Mouse (Mus musculus) forebrain, embryonic 16.5 days (tissue): ENCODE data around the gene Lmo4. TPM values are rescaled to one million over a fixed set of nuclear protein-coding genes. Genes with fewer than 3 reads are reported as not detected.

Experiments used
- ATAC-seq: fragments of 200-750 bp; cut with Nextera tagmentation; 2 replicates; pipeline ENCODE4 v1.8.0; 2017; ENCODE audit warnings: mild to moderate bottlenecking, moderate library complexity
- H3K27ac ChIP-seq: fragments of 300-500 bp; sonication (generic); 2 replicates; pipeline ENCODE4 v1.5.1; 2014; ENCODE audit warnings: low read length, control low read depth
- H3K27me3 ChIP-seq: fragments of 300-500 bp; sonication (generic); replicated peaks from 2 replicates; pipeline ENCODE4 v1.6.1; 2014; ENCODE audit warnings: low read length; ENCODE audit not compliant: control insufficient read depth, insufficient read depth
- H3K36me3 ChIP-seq: fragments of 300-500 bp; sonication (generic); 2 replicates; pipeline ENCODE4 v1.6.1; 2014; ENCODE audit not compliant: control insufficient read depth, insufficient read depth
- H3K4me1 ChIP-seq: fragments of 300-500 bp; sonication (generic); replicated peaks from 2 replicates; pipeline ENCODE4 v1.6.1; 2014; ENCODE audit warnings: low read length; ENCODE audit not compliant: control insufficient read depth, insufficient read depth
- H3K4me2 ChIP-seq: fragments of 300-500 bp; sonication (generic); 2 replicates; pipeline ENCODE4 v1.6.1; 2014; ENCODE audit warnings: mild to moderate bottlenecking, low read length, control low read depth
- H3K4me3 ChIP-seq: fragments of 300-500 bp; sonication (generic); replicated peaks from 2 replicates; pipeline ENCODE4 v1.5.1; 2014; ENCODE audit warnings: mild to moderate bottlenecking, low read length, control low read depth
- H3K9ac ChIP-seq: fragments of 300-500 bp; sonication (generic); replicated peaks from 2 replicates; pipeline ENCODE4 v1.6.1; 2014; ENCODE audit warnings: low read depth, low read length, control low read depth
- H3K9me3 ChIP-seq: fragments of 300-500 bp; sonication (generic); 2 replicates; pipeline ENCODE4 v1.6.1; 2016; ENCODE audit warnings: low read length; ENCODE audit not compliant: control insufficient read depth
- WGBS: fragments of 180-500 bp; shearing (Covaris S2); extraction: QIAGEN DNeasy Blood & Tissue Kit; methylation state at CpG from one replicate; pipeline ENCODE4 v1.1.7; 2014; 5-methylcytosine and 5-hydroxymethylcytosine counted together
- polyA plus RNA-seq: library from polyadenylated mRNA; unstranded; fragments of >200 nt; fragmentation: Nextera tagmentation; extraction: Ambion mirVana; gene quantifications from 2 replicates; pipeline ENCODE4 v1.2.1, GENCODE M21; 2015

Gene Lmo4
- polyA plus RNA-seq, 1 experiment from 2014 or later = 186 TPM

GRCm38 (mm10) chr3:144231419-144231818, 26.4 kb upstream of the Lmo4 start:
- 89% methylated on average over 7 of the region's 7 CpGs for WGBS
- no peaks in the 10 kb centered on the region for H3K27me3 ChIP-seq
- H3K27ac ChIP-seq = no peak overlapping the region
- no peak overlapping the region for H3K4me2 ChIP-seq
- ATAC-seq = no peak
- H3K36me3 ChIP-seq = no peaks in the 10 kb centered on the region
- H3K4me1 ChIP-seq = no peaks in the 10 kb centered on the region
- no peak overlapping the region for H3K9ac ChIP-seq
- H3K4me3 ChIP-seq = no peak overlapping the region
- H3K9me3 ChIP-seq = no peaks in the 10 kb centered on the region

DNA sequence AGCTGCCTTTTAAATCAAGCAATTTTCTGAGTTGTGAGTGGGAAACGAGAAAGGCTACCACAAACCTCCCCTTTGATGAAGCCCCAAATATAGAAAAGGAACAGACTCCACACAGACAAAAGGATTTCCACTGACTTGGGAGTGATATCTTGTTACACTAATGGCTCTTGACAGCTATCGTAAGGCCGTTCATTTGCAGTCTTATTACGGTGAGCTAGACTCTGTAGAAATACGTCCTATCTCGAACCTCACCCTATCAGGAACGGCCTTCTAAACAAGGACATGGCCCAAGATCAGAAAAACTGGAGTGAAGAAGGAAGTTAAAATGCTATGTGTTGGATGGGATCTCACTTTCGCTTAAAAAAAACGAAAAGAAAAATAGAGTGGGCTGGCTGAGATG, 25.0 kb upstream of the Lmo4 start:
- Histone ChIP-seq H3K27ac (no peak overlapping the region), H3K9ac (no peak overlapping the region), H3K4me3 (no peak overlapping the region), H3K9me3 (no peaks in the 10 kb centered on the region), H3K4me2 (no peak overlapping the region), H3K4me1 (no peaks in the 10 kb centered on the region), H3K27me3 (peaks cover 3% of the 10 kb centered on the region), H3K36me3 (no peaks in the 10 kb centered on the region)
- ATAC-seq = no peak
- WGBS = 84% methylated on average over 9 of the region's 9 CpGs

- Histone ChIP-seq H3K27me3 (peaks cover 5% of the 10 kb centered on the region), H3K36me3 (no peaks in the 10 kb centered on the region), H3K27ac (no peak overlapping the region), H3K9ac (no peak overlapping the region), H3K4me1 (no peaks in the 10 kb centered on the region; the same call in 1 of the 2 replicates), H3K4me3 (no peak overlapping the region), H3K4me2 (no peak overlapping the region), H3K9me3 (no peaks in the 10 kb centered on the region)
- 66% methylated on average over 7 of the region's 7 CpGs for WGBS
- ATAC-seq = no peak
Observed at GRCm38 (mm10) chr3:144229312-144229711, 24.3 kb upstream of the Lmo4 start.

DNA sequence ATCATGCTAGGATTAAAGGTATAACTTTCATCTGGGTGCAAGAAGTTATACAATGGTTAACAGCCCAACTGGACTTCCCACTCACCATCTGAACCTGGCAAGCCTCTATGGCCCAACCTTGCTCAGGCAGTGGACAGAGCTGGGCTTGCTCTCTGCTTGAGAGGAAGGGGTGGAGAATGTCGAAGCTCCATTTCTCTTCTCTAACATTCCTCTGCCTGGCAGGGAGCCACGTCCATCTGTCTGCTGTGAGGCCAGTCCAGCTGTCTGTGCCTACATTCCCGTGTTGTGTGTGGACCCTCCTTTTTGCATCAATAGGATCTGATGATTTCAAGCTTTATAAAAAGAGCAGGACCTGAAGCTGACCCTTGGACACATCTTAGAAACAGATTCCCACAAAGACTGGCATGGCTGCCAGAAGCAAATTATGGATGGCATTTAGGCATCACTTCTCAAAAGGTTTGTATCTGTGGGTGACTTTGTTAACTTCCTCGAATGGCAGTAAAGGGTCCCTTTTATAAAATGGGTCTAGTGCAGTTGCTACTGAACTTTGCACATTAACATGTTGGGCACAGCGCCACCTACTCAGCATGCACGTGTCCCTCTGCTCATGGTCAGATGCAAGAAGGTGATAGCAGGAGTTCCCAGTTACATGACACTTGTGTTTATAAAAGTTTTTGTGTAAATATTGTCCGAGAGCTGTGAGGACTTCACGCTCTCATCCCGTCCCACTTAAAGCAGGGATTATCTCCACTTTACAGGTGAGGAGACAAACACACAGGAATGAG, 20.6 kb upstream of the Lmo4 start:
- Histone ChIP-seq H3K27ac (no peak overlapping the region), H3K4me3 (no peak overlapping the region), H3K27me3 (peaks cover 8% of the 10 kb centered on the region), H3K9me3 (no peaks in the 10 kb centered on the region), H3K4me2 (no peak overlapping the region), H3K36me3 (no peaks in the 10 kb centered on the region), H3K9ac (no peak overlapping the region), H3K4me1 (peaks cover 8% of the 10 kb centered on the region)
- WGBS = 67% methylated on average over 9 of the region's 9 CpGs
- ATAC-seq = no peak

GRCm38 (mm10) chr3:144224594-144224993, 19.6 kb upstream of the Lmo4 start:
- Histone ChIP-seq H3K27ac (no peak overlapping the region), H3K9ac (no peak overlapping the region), H3K4me2 (no peak overlapping the region), H3K27me3 (peaks cover 10% of the 10 kb centered on the region), H3K9me3 (no peaks in the 10 kb centered on the region), H3K36me3 (no peaks in the 10 kb centered on the region), H3K4me3 (no peak overlapping the region), H3K4me1 (peaks cover 8% of the 10 kb centered on the region)
- 17% methylated on average over 7 of the region's 7 CpGs for WGBS
- 0 out of 2 replicates have a peak, but pooled peaks have one; percentile 30 for ATAC-seq

GRCm38 (mm10) chr3:144223377-144224105, 18.5 kb upstream of the Lmo4 start:
- H3K4me1 ChIP-seq = peaks cover 8% of the 10 kb centered on the region
- H3K36me3 ChIP-seq = no peaks in the 10 kb centered on the region
- H3K4me3 ChIP-seq = peak overlapping the region; percentile 11
- H3K27ac ChIP-seq = no peak overlapping the region
- no peaks in the 10 kb centered on the region for H3K9me3 ChIP-seq
- peak; percentile 41 for ATAC-seq
- peaks cover 10% of the 10 kb centered on the region for H3K27me3 ChIP-seq
- H3K9ac ChIP-seq = no peak overlapping the region; the same call in 1 of the 2 replicates
- WGBS = 12% methylated on average over 20 of the region's 20 CpGs
- H3K4me2 ChIP-seq = peak overlapping the region; percentile 50

- ATAC-seq = no peak
- H3K27ac ChIP-seq = no peak overlapping the region
- H3K4me2 ChIP-seq = no peak overlapping the region
- H3K9ac ChIP-seq = no peak overlapping the region
- 87% methylated on average over 9 of the region's 9 CpGs for WGBS
- H3K36me3 ChIP-seq = no peaks in the 10 kb centered on the region
- no peak overlapping the region for H3K4me3 ChIP-seq
- no peaks in the 10 kb centered on the region for H3K9me3 ChIP-seq
- peaks cover 8% of the 10 kb centered on the region for H3K4me1 ChIP-seq
- H3K27me3 ChIP-seq = peaks cover 10% of the 10 kb centered on the region
Observed at GRCm38 (mm10) chr3:144222381-144222780, 17.4 kb upstream of the Lmo4 start.

GRCm38 (mm10) chr3:144207498-144207897, 2.5 kb upstream of the Lmo4 start:
- Histone ChIP-seq H3K9me3 (no peaks in the 10 kb centered on the region), H3K36me3 (no peaks in the 10 kb centered on the region), H3K27ac (no peak overlapping the region), H3K4me2 (no peak overlapping the region), H3K9ac (no peak overlapping the region), H3K27me3 (peaks cover 6% of the 10 kb centered on the region; the same call in 1 of the 2 replicates), H3K4me3 (no peak overlapping the region), H3K4me1 (peaks cover 8% of the 10 kb centered on the region)
- WGBS = 45% methylated on average over 5 of the region's 5 CpGs
- ATAC-seq = no peak

GRCm38 (mm10) chr3:144206942-144207341, 1.9 kb upstream of the Lmo4 start:
- H3K4me1 ChIP-seq = peaks cover 8% of the 10 kb centered on the region
- H3K27me3 ChIP-seq = peaks cover 6% of the 10 kb centered on the region; the same call in 1 of the 2 replicates
- no peak for ATAC-seq
- 93% methylated on average over 1 of the region's 1 CpGs for WGBS
- no peaks in the 10 kb centered on the region for H3K36me3 ChIP-seq
- no peak overlapping the region for H3K4me3 ChIP-seq
- H3K9me3 ChIP-seq = no peaks in the 10 kb centered on the region
- no peak overlapping the region for H3K27ac ChIP-seq
- H3K9ac ChIP-seq = no peak overlapping the region
- no peak overlapping the region for H3K4me2 ChIP-seq
